In the genomic region with DNA sequence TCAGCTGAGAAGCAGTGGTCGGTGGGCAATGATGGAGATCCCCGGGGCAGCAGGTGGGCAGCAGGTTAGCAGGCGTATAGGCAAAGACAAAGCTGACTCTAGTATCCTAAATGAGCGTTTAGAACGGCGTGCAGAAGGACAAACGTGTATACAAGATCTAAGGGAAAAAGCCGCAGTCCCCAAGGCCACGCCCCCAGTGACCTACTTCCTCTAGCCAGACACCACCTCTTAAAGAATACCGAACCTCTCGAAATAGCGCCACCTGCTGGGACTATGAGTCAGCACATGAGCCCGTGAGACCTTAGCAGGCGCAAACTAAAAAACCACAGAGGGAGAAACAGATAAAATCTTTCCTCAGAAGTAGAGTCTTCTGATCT, we compare ENCODE assay signal across 8 mouse cellular contexts. TPM values are rescaled to one million over a fixed set of nuclear protein-coding genes. Genes with fewer than 3 reads are reported as not detected.
A peak's percentile ranks its signal among the peaks of the same experiment; 100 is the strongest.
DNase-seq lines count a peak whose midpoint lies in the region; ATAC-seq and TF ChIP-seq lines count a peak whose summit lies in the region.

No protein-coding gene starts in this region.

- ATAC-seq in Patski: peak; percentile 84
- peak; percentile 90 for ATAC-seq in hindbrain, embryonic 15.5 days (ENCODE audit: low FRiP score, low read depth)

- POLR2A ChIA-PET in Patski (lab: Charles Lee): no interaction called here

- no peaks in the 10 kb centered on the region for H3K9me3 ChIP-seq in hindbrain, embryonic 15.5 days

- CTCF ChIA-PET in Patski (lab: Charles Lee): interaction anchor here (0.7 to 1.5 kb wide), 10 partner anchors 19 to 310 kb away, joined by 3 to 7 read pairs (median 3); no protein-coding TSS in a partner anchor

- peak; percentile 92 for TF ChIP-seq CTCF in Patski (IDR thresholded peaks at IDR 0.05)

- WGBS in hindbrain, embryonic 15.5 days: under 1% methylated on average over 14 of the region's 14 CpGs

- peaks cover 12% of the 10 kb centered on the region for H3K4me1 ChIP-seq in hindbrain, embryonic 15.5 days (replicated peaks)

- no peaks in the 10 kb centered on the region for H3K36me3 ChIP-seq in hindbrain, embryonic 15.5 days

- peak overlapping the region; percentile 57 for H3K4me3 ChIP-seq in hindbrain, embryonic 15.5 days

- DNase-seq in Patski (ENCODE audit: low read depth, low spot score): peak; percentile 68
- peak; percentile 95 to 96 for DNase-seq in cerebellum, postnatal 14 days
- peak; percentile 82 to 87 for DNase-seq in frontal cortex, postnatal 25 days (ENCODE audit: low spot score in 2 of 2)
- DNase-seq in left cerebral cortex, adult 11 months (ENCODE audit: low spot score): peak; percentile 88
- peak; percentile 88 to 90 for DNase-seq in lung, postnatal 4 days
- DNase-seq in retina, postnatal 7 days (ENCODE audit: low read depth, low spot score): peak; percentile 88
- DNase-seq in urinary bladder, adult 2 months (ENCODE audit: low spot score): peak; percentile 54

- H3K9ac ChIP-seq in hindbrain, embryonic 15.5 days: peak overlapping the region; percentile 58

- in situ Hi-C loops in Patski (cut with MboI; ENCODE audit: low pct_unique_long_range_greater_than_20kb): loop anchor here (5.0 kb wide), 1 partner anchor 37 kb away; no protein-coding TSS in a partner anchor

- peak overlapping the region; percentile 92 for H3K4me2 ChIP-seq in hindbrain, embryonic 15.5 days

- H3K27ac ChIP-seq in hindbrain, embryonic 15.5 days (replicated peaks): peak overlapping the region; percentile 79

- no peaks in the 10 kb centered on the region for H3K27me3 ChIP-seq in Patski
- H3K27me3 ChIP-seq in hindbrain, embryonic 15.5 days: no peaks in the 10 kb centered on the region

RNA-seq across cellular contexts. Expression of gene Cfap46, which starts 0.9 kb away (rescaled TPM):
- polyA plus RNA-seq in Patski (2021): 4.2 TPM
- 2.3 and 3.1 TPM in 2 replicates for polyA plus RNA-seq in hindbrain, embryonic 15.5 days (2015; fragmentation: Nextera tagmentation; extraction: Ambion mirVana)
- polyA plus RNA-seq in urinary bladder, adult 2 months (2012; rRNA removed): 0.22 and 0.29 TPM in 2 replicates

Comparison
In these comparisons a context has a peak if more than half of its experiments do, and no peak if none do; other contexts are left out.
1. Peak in every context shown above with its lines: DNase-seq, ATAC-seq, H3K4me3 ChIP-seq and H3K27ac ChIP-seq.